Comparison of ENCODE assay signal across 16 mouse cellular contexts in genomic region chr13:68931602-68932282, GRCm38 (mm10).
A peak's percentile ranks its signal among the peaks of the same experiment; 100 is the strongest.
DNase-seq lines count a peak whose midpoint lies in the region; ATAC-seq and TF ChIP-seq lines count a peak whose summit lies in the region.
"Had no signal": no experiment of that assay in that cellular context is flagged by ENCODE, and none has a peak within 500 bp of the region (broad histone marks: within the 10 kb centered on the region; RNA-seq: fewer than 3 reads in every experiment).

No protein-coding gene starts in this region.

- H3K27ac ChIP-seq in lung, embryonic 16.5 days (ENCODE audit: low read length): peak overlapping the region; percentile 80
- no peak overlapping the region for H3K27ac ChIP-seq in thymus, adult 2 months (ENCODE audit: control insufficient read depth, insufficient read depth, low read length)
- H3K27ac ChIP-seq: forebrain, embryonic 15.5 days; liver, embryonic 13.5 days had no signal

- peaks cover 13% of the 10 kb centered on the region; the same call in 1 of the 2 replicates for H3K4me1 ChIP-seq in lung, embryonic 16.5 days (replicated peaks; ENCODE audit: control insufficient read depth, insufficient read depth, low read length)
- peaks cover 3% of the 10 kb centered on the region for H3K4me1 ChIP-seq in thymus, adult 2 months (replicated peaks; ENCODE audit: control insufficient read depth, insufficient read depth, low read length)
- H3K4me1 ChIP-seq: forebrain, embryonic 15.5 days; liver, embryonic 13.5 days had no signal

- H3K4me3 ChIP-seq in lung, embryonic 16.5 days (ENCODE audit: low read length): no peak overlapping the region
- no peak overlapping the region for H3K4me3 ChIP-seq in thymus, adult 2 months (ENCODE audit: control insufficient read depth, insufficient read depth, low read length)
- H3K4me3 ChIP-seq: forebrain, embryonic 15.5 days; liver, embryonic 13.5 days; megakaryocyte, embryonic 14.5 days had no signal

- TF ChIP-seq CTCF in thymus, adult 2 months (IDR thresholded peaks at IDR 0.05; ENCODE audit: borderline replicate concordance, control insufficient read depth, extremely low read depth, insufficient read depth, low read length, poor library complexity): no peak

- H3K36me3 ChIP-seq in lung, embryonic 16.5 days (ENCODE audit: control insufficient read depth, insufficient read depth, low read length): no peaks in the 10 kb centered on the region
- H3K36me3 ChIP-seq in thymus, adult 2 months (ENCODE audit: control insufficient read depth, insufficient read depth, low read length): no peaks in the 10 kb centered on the region
- H3K36me3 ChIP-seq: forebrain, embryonic 15.5 days; liver, embryonic 13.5 days had no signal

- DNase-seq in frontal cortex, postnatal 10 days (ENCODE audit: low spot score in 2 of 2): no peak
- peak; percentile 40 to 52 for DNase-seq in right cerebral cortex, postnatal 10 days (ENCODE audit: low spot score in 2 of 2)
- no peak for DNase-seq in right cerebral cortex, postnatal 4 days
- no peak for DNase-seq in thymus, adult 2 months
- no peak for DNase-seq in gastrocnemius, adult 8-10 months (ENCODE audit: low spot score in 2 of 2)
- no peak for DNase-seq in cerebellum, postnatal 10 days
- DNase-seq: cerebellum, adult 8-10 months; kidney, postnatal 4 days; liver, embryonic 13.5 days; thymus, postnatal 25 days had no signal

- WGBS in lung, embryonic 16.5 days: 44% methylated on average over 8 of the region's 8 CpGs
- WGBS in thymus, adult 2 months: 92% methylated on average over 8 of the region's 8 CpGs

- TF ChIP-seq POLR2A in thymus, adult 2 months (IDR thresholded peaks at IDR 0.05; ENCODE audit: control insufficient read depth, extremely low read depth, insufficient read depth, low read length, poor library complexity): no peak

- peak overlapping the region; percentile 12; the same call in 1 of the 2 replicates for H3K4me2 ChIP-seq in lung, embryonic 16.5 days (ENCODE audit: low read depth, low read length)
- H3K4me2 ChIP-seq: forebrain, embryonic 15.5 days; liver, embryonic 13.5 days had no signal

- H3K27me3 ChIP-seq in lung, embryonic 16.5 days (ENCODE audit: control insufficient read depth, insufficient read depth, low read depth, low read length): no peaks in the 10 kb centered on the region
- H3K27me3 ChIP-seq in thymus, adult 2 months (ENCODE audit: control insufficient read depth, insufficient read depth, low read length): no peaks in the 10 kb centered on the region
- H3K27me3 ChIP-seq: forebrain, embryonic 15.5 days; liver, embryonic 13.5 days; Patski had no signal

- H3K9me3 ChIP-seq in lung, embryonic 16.5 days (ENCODE audit: control insufficient read depth, low read length): no peaks in the 10 kb centered on the region
- H3K9me3 ChIP-seq: forebrain, embryonic 15.5 days; liver, embryonic 13.5 days had no signal

- peak; percentile 83 for ATAC-seq in frontal cortex, adult (ENCODE audit: low TSS enrichment)
- ATAC-seq in lung, embryonic 16.5 days (ENCODE audit: low read depth): peak; percentile 90
- ATAC-seq: forebrain, embryonic 15.5 days; intestine, postnatal 0 days; Patski had no signal

- H3K9ac ChIP-seq in lung, embryonic 16.5 days (ENCODE audit: low read length): no peak overlapping the region
- H3K9ac ChIP-seq: forebrain, embryonic 15.5 days; liver, embryonic 13.5 days had no signal

Comparison
In these comparisons a context has a peak if more than half of its experiments do, and no peak if none do; other contexts are left out.
1. DNase-seq: peak in right cerebral cortex, postnatal 10 days (2 of 2); none in frontal cortex, postnatal 10 days (0 of 2), right cerebral cortex, postnatal 4 days (single experiment), thymus, adult 2 months (single experiment), gastrocnemius, adult 8-10 months (0 of 2) and cerebellum, postnatal 10 days (0 of 2).